Mouse (Mus musculus) thymus, postnatal 25 days (tissue): ENCODE results near the gene Grk5.
"Not testable (repeated sequence)": the region's sequence is repeated elsewhere in the genome, so short reads cannot be mapped to it uniquely, and the experiment has no call there.

Experiments
- DNase-seq: peaks from one replicate; pipeline ENCODE4 v3.0.0; 2022

Grk5 gene

GRCm38 (mm10) chr19:60915236-60915635 is 25.7 kb downstream of the Grk5 start:
- DNase-seq: no peak

- no peak for DNase-seq
Observed at GRCm38 (mm10) chr19:60915862-60916261, 26.3 kb downstream of the Grk5 start.

GRCm38 (mm10) chr19:60916869-60917570 is 27.5 kb downstream of the Grk5 start:
- no peak for DNase-seq

GRCm38 (mm10) chr19:60924534-60924933 is 35.0 kb downstream of the Grk5 start:
- not testable (repeated sequence) for DNase-seq

- DNase-seq: no peak
Observed at GRCm38 (mm10) chr19:60935001-60935400, 45.5 kb downstream of the Grk5 start.

GRCm38 (mm10) chr19:60939954-60940379 is 50.4 kb downstream of the Grk5 start:
- DNase-seq: no peak

GRCm38 (mm10) chr19:60940866-60941265 is 51.3 kb downstream of the Grk5 start:
- DNase-seq: no peak

- no peak for DNase-seq
Observed at GRCm38 (mm10) chr19:60945801-60946311, 56.3 kb downstream of the Grk5 start.

- no peak for DNase-seq
Observed at GRCm38 (mm10) chr19:60946656-60947055, 57.1 kb downstream of the Grk5 start.

GRCm38 (mm10) chr19:60948996-60949395 is 59.4 kb downstream of the Grk5 start:
- DNase-seq: no peak

GRCm38 (mm10) chr19:60950056-60950869 is 60.7 kb downstream of the Grk5 start:
- no peak for DNase-seq

- no peak for DNase-seq
Observed at GRCm38 (mm10) chr19:60955131-60955530, 65.6 kb downstream of the Grk5 start.

GRCm38 (mm10) chr19:60955712-60956111 is 66.2 kb downstream of the Grk5 start:
- DNase-seq: no peak

- no peak for DNase-seq
Observed at GRCm38 (mm10) chr19:60956198-60956750, 66.7 kb downstream of the Grk5 start.

GRCm38 (mm10) chr19:60959706-60960230 is 70.2 kb downstream of the Grk5 start:
- no peak for DNase-seq

- no peak for DNase-seq
Observed at GRCm38 (mm10) chr19:60962358-60963061, 73.0 kb downstream of the Grk5 start.

- DNase-seq: no peak
Observed at GRCm38 (mm10) chr19:60967909-60968308, 78.4 kb downstream of the Grk5 start.

- no peak for DNase-seq
Observed at GRCm38 (mm10) chr19:60970406-60970805, 80.9 kb downstream of the Grk5 start.

GRCm38 (mm10) chr19:60971598-60971997 is 82.0 kb downstream of the Grk5 start:
- no peak for DNase-seq

- no peak for DNase-seq
Observed at GRCm38 (mm10) chr19:60972281-60973015, 82.9 kb downstream of the Grk5 start.

- DNase-seq: no peak
Observed at GRCm38 (mm10) chr19:60973508-60973907, 84.0 kb downstream of the Grk5 start.

- no peak for DNase-seq
Observed at GRCm38 (mm10) chr19:60979581-60979980, 90.0 kb downstream of the Grk5 start.
